Mouse (Mus musculus): ENCODE results near the gene Atg101. TPM values are rescaled to one million over a fixed set of nuclear protein-coding genes. Genes with fewer than 3 reads are reported as not detected.

The Atg101 gene
- total RNA-seq, 4 experiments from 2014 or later, result 31.4 to 48.9 (median 37.0) TPM

- no peak for DNase-seq
Measured at GRCm38 (mm10) chr15:101287361-101287760, 3.3 kb downstream of the Atg101 start.

DNA sequence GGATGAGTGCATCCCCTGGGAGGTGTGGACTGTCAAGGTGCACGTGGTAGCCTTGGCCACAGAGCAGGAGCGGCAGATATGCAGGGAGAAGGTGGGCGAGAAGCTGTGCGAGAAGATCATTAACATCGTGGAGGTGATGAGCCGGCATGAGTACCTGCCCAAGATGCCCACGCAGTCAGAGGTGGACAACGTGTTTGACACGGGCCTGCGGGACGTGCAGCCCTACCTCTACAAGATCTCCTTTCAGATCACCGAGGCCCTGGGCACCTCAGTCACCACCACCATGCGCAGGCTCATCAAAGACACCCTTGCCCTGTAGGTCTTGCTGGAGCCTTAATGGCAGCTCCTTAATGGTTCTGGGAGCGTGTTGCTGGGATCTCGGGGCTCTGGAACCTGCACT is 6.3 kb downstream of the Atg101 start:
- DNase-seq, result no peak

DNA sequence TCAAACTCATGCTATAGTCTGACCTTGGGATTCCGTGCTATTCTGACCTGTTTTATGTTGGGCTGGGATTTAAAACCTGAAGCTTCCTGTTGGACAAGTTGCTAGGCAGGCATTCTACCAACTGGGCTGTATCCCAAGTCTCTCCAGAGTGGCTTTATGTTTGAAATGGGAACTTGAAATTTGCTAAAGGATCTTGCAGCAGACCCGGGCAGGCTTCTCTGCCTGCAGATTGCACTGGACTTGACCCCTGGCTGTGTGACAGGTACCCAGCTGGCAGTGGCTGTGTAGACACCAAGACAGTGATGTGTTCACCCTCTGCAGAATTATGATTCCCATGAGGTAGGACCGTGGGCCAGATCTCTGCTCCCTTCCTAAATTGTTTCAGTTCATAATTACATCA is 7.9 kb downstream of the Atg101 start:
- DNase-seq, result no peak

DNA sequence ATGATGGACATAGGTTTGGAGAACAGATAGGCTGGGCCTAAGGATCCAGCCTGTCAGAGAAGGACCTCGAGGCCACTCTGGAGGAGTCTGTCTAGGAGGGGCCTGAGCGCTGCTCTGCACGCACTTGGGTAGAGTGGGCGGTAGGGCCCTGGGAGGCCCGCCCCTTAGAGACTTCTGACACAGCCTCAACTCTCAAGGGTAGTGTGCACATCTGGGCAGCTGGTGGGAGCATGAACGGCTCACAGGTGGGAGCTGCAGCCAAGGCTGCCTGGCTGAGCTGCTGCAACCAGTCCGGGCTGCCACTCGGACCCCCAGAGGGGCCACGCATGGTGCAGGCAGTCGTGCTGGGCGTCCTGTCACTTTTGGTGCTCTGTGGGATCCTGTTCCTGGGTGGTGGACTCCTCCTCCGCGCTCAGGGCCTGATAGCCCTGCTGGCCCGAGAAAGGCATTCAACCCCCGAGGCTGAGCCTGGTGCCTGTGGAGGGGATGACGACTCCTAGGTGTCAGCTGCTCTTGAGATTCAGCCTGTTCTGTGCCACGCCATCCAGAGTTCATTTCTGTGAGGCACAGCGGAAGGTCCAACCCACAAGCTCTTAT is 9.1 kb downstream of the Atg101 start, which contains the start of gene 6030408B16Rik:
6030408B16Rik (plus strand) TSS at position 188 of the 597 bp plus-strand sequence.
- no peak for DNase-seq

DNA sequence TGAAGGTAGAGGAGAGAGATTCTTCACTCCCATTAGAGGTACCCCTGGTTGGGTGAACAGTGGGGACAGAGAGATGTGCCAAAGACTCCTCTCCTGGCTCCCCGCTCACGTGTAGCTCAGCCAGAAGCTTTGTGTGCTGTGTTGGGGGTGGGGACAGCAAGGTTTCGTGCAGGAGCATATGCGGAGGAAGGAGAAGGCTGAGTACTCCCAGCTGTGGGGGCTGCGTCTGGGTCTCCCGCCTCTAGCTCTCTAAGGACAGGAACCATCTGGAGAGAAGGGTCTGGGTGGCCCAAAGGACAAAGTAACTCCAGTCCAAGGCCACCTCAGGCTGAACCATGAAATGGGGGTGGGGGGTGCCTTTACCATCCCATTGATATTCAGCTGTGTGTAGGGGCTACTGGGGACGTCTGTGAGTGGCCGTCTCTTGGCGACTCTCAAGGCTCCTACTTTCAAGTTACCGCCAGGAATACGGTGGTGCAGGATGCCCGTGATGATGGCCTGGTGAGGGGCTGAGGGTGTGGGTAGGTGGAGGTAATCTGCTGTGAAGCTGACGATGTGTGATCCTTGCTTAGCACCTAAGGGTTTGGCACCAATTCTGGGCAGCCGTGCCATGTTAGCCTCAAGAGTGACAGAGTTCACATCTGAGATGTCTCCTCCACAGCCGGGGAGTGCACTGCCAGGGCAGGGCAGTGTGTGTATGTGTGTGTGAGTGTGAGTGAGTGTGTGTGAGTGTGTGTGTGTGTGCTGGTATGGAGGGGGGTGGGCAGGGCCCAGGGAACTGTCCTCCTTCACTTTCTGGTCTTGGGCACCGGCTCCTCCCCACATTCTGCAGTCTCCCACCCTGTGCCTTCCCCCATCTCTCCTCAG is 10.2 kb downstream of the Atg101 start:
- DNase-seq, result no peak

GRCm38 (mm10) chr15:101295106-101295505 is 11.0 kb downstream of the Atg101 start:
- DNase-seq, result no peak

- DNase-seq, result no peak
Measured at GRCm38 (mm10) chr15:101295616-101296015, 11.5 kb downstream of the Atg101 start.

DNA sequence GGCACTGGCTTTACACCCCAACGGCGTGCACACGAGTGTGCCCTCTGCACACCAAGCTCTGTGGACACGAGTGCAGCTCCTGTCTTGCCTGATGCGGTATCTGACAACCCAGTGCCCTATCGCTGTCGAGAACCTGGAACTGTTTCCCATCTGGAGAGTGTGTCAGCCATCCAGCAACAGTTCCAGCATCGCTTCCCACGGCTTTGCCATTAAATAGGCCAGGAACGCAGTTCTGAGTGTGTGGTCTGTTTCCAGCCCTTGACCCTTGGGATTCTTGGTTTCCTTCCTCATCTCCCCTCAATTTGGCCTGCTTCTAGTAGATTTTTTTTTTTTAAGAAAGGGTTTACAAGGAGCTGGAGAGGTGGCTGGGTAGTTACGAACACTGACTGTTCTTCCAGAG is 12.0 kb downstream of the Atg101 start:
- no peak for DNase-seq

- no peak for DNase-seq
Measured at GRCm38 (mm10) chr15:101297988-101298387, 13.9 kb downstream of the Atg101 start.

- no peak for DNase-seq
Measured at GRCm38 (mm10) chr15:101298550-101298949, 14.5 kb downstream of the Atg101 start.

- DNase-seq, result no peak
Measured at GRCm38 (mm10) chr15:101299480-101299960, 15.4 kb downstream of the Atg101 start.

DNA sequence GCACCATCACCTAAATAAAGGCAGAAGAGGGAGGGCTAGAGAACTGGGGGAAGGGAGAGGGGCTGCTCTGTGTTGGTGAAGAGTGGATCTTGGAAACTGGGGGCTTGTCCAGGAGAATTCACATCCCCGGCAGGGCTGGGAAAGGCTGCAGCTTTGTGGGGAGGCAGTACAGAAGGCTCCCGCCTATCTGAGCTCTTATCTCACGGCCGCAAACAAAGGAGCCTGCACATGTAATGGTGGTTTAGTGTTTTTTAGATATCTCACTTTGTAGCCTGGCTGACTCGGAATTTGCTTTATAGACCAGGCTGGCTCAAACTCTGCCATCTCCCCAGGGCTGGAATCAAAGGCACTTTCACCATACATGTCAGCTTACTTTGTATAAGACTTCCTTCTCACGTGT is 16.1 kb downstream of the Atg101 start:
- DNase-seq, result no peak

GRCm38 (mm10) chr15:101302201-101302600 is 18.1 kb downstream of the Atg101 start:
- DNase-seq, result no peak

DNA sequence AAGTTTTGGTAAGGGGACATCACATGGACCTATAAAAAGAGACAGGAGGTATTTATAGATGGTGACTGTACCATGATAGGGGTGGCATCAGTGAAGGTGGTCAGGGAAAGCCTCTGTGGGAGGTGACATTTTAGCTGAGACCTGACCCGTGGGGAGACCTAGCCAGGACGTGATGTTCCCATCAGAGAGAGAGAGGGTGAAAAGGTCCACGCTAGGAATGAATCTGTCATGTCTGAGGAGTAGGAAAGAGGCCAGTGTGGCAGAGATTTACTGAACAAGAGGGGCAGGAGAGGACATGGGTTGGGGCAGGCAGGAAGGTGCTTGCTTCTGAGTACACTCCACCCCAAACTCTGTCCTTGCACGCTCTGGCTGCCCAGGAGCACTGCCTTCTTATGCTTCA is 19.8 kb downstream of the Atg101 start:
- no peak for DNase-seq

GRCm38 (mm10) chr15:101306459-101306858 is 22.4 kb downstream of the Atg101 start:
- DNase-seq, result no peak

- no peak for DNase-seq
Measured at GRCm38 (mm10) chr15:101308440-101309348, 24.6 kb downstream of the Atg101 start.

GRCm38 (mm10) chr15:101309493-101309892 is 25.4 kb downstream of the Atg101 start:
- DNase-seq, result no peak

- no peak for DNase-seq
Measured at GRCm38 (mm10) chr15:101311087-101311770, 27.2 kb downstream of the Atg101 start.

- DNase-seq, result no peak
Measured at GRCm38 (mm10) chr15:101312006-101312405, 27.9 kb downstream of the Atg101 start.

GRCm38 (mm10) chr15:101315378-101315777 is 31.3 kb downstream of the Atg101 start:
- DNase-seq, result no peak

DNA sequence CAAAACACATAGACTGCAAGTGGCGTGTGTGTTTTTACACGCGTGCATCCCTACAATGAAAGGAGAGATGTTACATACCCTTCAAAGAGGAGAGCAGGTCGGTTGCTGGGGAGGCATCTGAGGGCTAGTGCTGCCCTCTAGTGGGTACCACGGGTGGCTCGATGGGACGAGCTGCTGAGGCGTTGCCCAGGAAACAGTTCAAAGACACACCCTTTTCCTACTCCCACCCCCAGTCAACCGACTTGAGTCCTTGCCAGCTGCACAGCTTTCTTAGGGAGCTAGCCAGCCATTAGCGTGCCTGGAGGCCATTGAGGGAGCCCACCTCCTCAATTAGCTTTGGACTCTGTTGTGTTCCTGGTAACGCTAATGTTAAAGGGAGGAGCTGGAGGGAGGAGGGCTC is 31.8 kb downstream of the Atg101 start:
- DNase-seq, result peak; percentile 86

DNA sequence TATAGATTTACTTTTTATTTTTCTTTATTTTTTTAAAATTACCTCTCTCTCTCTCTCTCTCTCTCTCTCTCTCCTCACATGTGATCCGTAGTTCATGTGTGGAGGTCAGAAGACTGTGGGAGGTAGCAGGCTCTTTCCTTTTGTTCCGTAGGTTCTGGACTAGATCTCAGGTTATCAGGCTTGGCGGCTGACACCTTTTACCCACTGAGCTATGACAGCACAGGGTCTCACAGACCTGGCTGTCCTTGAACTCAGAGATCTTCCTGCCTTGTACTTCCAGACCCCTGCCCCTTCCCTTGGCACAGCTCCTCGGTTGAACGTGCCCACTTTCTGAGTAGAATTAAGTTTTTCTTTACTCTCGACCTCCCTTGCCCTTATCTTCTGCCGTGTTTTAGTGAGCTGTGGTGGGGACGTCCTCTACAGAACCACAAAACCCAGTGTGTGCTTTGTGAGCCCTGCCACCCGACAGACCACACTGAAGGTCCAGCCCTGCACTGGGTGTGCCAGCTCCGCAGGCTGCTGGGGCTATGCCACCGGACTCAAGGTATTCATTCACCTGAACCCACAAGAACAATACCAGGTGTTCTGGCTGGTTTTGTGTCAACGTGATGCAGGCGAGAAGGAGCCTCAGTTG is 32.3 kb downstream of the Atg101 start:
- DNase-seq, result no peak
